Mouse (Mus musculus) thymus, postnatal 14 days (tissue): Measurements from ENCODE around the gene Sytl3.

ENCODE experiments used
- DNase-seq: peaks from one replicate; pipeline ENCODE4 v3.0.0; 2021

Gene Sytl3

GRCm38 (mm10) chr17:6759717-6760292 is 100.9 kb downstream of the Sytl3 start:
- DNase-seq = no peak

DNA sequence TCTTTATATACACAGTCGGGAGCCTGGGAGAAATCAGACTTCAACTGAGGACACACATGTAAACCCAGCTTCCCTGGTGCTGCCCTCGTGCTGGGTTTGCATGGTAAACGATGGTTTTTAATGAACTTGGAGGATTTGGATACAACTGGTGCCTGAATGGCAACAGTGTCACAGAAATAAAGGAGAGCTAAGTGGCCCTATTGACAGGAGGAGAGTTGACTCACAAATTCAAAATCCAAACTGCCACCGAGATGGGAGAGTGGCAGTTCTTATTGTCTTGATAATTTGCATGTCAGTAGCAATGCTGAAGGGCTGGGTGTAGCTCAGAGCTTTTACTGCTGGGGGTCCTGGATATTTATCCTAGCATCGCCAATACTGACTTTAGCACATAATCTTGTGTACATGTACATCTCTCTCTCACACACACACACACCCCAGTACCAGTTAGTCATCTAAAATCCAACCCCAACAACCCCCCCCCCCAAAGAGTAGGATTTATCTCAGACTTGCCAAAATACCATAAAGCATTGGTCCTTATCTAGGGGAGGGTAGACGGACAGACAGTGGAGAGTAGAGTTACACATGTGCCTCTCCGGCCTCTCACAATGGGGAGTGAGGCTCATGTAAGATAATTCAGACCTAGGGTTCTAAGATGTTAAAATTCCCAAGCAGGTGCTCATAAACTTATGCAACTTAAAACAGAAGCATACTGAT is 104.8 kb downstream of the Sytl3 start:
- DNase-seq = no peak

- no peak for DNase-seq
These were observed 105.3 kb downstream of the Sytl3 start for GRCm38 (mm10) chr17:6764227-6764593.

GRCm38 (mm10) chr17:6764730-6765129 is 105.8 kb downstream of the Sytl3 start:
- DNase-seq = no peak

DNA sequence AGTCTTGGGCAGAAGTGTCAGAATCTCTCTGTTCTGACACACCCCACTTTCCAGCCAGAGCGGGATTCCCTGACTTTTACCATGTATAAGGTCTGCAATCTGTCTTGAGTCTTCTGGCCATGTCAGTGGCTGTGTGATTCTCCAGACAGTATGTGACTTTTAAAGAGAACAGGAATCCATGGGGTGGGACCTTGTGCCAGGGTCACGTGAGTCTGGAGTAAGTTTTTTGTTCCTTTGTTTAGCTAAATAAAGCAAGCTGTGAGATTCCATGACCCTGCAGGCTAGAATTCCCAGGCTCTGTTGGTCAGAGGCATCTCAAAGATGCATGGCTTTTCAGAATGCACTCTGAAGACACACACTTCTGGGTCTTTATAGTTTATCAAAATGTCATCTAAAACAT is 107.0 kb downstream of the Sytl3 start:
- no peak for DNase-seq

GRCm38 (mm10) chr17:6766823-6767222 is 107.9 kb downstream of the Sytl3 start:
- DNase-seq = no peak

- no peak for DNase-seq
These were observed 108.9 kb downstream of the Sytl3 start for GRCm38 (mm10) chr17:6767771-6768170.

- DNase-seq = no peak
These were observed 109.5 kb downstream of the Sytl3 start for GRCm38 (mm10) chr17:6768301-6768788.

- peak; percentile 23 for DNase-seq
These were observed 110.7 kb downstream of the Sytl3 start for GRCm38 (mm10) chr17:6769602-6770001.

- DNase-seq = peak; percentile 38
These were observed 113.0 kb downstream of the Sytl3 start for GRCm38 (mm10) chr17:6771661-6772489.

- DNase-seq = no peak
These were observed 113.5 kb downstream of the Sytl3 start for GRCm38 (mm10) chr17:6772490-6772773.

- peak; percentile 50 for DNase-seq
These were observed 114.5 kb downstream of the Sytl3 start for GRCm38 (mm10) chr17:6773249-6773966.

DNA sequence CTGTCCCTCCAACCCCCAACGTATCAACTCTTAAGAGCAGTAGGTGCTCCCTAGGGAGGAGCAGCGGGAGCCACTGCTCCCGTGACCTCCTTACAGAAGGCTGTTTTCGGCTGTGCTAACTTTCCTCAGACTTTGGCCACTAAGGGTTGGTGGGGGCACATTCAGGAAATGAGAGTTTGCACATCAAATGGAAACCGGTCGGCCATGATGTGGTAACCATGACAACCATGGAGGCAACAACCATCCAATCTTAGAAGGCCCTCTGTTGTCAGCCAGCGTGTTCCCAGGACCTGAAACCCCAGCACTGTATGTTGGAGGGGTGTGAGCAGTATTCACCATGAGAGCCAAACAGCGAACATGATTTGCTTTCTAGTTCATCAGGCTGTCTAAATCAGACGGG is 116.3 kb downstream of the Sytl3 start:
- DNase-seq = peak; percentile 27

- no peak for DNase-seq
These were observed 116.8 kb downstream of the Sytl3 start for GRCm38 (mm10) chr17:6775671-6776070.

DNA sequence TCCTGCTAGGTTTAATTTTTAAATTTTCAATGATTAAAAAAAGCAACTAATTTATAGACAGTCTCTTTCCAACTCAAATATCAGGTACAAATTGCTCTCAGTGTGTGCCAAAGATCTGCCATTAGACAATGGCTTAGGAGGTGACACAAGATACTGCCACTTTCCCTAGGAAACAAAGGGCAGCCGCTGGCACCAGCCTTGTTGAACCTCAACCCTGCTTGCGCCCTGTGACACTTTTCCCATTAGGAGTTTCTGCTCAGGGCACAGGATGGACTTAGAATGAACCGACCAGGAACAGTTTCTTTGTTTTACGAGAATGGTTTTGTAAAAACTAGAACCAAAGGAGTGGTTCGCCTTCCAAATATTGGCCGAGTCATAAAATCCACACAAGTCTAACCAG is 117.2 kb downstream of the Sytl3 start:
- no peak for DNase-seq

GRCm38 (mm10) chr17:6776576-6776975 is 117.7 kb downstream of the Sytl3 start:
- DNase-seq = no peak

DNA sequence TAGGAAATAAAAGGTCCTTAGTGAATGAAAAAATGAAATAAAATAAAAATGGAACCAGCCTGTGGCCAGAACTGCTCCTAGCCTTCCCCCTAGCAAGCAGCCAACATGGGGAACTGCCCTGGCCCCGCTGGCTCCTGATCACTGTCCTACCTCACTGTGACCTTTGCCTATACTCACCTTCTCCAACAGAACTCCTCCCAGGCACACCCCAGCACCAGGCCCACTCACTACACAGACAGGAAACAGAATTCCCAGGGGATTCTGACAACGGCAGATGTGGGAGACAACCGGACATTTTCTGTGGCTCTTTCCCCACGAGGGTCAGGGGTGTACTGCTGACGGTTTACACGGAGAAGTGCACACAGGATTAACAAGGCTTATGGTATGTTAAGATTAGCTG is 118.2 kb downstream of the Sytl3 start:
- peak; percentile 29 for DNase-seq

DNA sequence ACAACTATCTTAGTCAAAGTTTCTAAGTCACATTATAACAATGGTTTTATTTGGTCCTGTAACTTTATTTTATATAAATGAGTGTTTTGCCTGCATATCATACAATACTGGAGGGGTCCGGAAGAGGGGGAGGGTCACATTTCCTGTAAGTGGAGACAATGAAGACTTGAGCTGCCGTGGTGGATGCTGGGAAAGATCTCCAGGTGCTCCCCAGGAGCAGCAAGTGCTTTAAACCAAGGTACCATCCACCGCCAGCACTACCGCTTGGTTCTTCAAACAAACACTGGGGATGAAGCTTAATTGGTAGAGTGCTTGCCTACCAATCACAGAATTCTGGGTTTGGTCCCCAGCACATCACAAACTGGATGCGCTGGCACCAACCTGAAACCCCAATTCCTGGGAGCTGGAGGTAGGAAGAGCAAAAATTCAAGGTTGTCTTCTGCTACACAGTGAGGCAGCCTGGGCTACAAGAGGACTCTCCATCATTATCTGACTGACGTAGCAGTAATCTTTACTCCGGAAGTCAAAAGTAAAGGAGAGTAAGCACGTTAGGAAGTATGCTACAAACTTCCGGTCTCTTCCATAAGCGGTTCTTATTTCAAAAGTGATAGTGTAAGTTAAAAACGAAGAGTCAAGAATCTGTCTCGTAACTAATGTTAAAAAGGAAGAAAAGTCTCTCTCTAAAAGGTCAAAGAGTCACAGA is 118.9 kb downstream of the Sytl3 start:
- DNase-seq = peak; percentile 85

DNA sequence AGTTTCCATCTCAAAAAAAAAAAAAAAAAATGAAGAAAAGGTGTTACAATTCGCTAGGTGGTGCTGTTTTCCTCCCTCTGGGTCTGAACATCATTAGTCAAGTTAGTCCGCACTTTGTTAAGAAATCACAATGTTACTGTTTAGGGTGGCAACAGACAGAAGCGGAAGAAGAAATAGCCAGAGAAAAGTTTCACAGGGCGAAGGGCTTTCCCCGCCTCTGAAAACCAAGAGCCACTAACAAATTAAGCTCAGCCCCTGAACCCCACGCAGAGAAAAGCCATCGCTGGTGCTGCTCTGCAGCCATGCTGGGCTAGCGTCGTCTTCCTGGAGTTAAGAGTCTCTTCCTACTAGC is 119.4 kb downstream of the Sytl3 start:
- DNase-seq = peak; percentile 46

- peak; percentile 67 for DNase-seq
These were observed 120.0 kb downstream of the Sytl3 start for GRCm38 (mm10) chr17:6778771-6779509.

DNA sequence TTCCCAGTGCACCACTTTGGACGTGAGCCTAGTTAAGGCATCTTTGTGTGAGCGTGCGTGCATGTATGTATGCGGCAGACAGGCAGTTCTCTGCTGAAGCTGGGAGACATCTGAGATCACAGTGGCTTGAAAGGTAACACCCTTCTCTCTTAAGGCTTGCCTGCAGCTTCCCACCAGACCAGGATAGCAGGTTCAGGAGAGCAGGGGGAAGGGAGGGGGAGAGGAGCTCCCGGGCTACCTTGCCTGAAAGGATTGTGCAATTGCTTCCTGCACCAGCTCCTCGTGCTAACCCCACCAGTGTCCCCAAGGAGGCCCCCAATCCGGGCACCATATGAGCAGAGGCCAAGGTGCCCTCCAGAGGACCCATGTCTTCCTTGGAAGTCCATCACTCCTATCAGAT is 120.7 kb downstream of the Sytl3 start:
- peak; percentile 32 for DNase-seq

DNA sequence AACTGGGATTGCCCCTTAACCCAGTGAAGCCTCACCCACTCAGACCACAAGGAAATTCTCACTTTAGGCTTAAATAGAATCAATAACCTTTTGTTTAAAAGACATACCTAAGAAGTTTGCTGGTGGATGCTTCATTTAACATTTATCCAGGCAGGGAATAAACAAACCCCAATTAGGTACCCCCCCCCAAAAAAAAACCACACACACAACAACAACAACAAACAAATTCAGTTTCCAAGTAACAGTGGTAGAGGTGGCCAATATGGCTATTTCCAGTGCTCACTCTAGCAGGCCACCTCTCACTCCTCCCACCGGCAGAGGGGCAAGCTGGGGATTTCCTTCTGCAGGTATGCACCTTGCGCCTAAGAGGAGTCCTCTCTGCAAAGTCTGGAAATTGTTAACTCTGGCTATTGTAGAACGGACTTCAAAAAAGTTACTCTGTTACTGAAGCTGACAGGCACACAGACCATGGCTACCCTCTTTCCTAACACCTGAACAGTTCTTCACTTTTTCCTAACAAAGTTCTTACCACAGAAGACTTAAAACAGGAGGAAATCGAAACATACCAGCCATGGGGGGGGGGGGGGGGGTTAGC is 121.7 kb downstream of the Sytl3 start:
- DNase-seq = peak; percentile 46
